Mouse (Mus musculus): Measurements from ENCODE around the gene Smdt1. TPM values are rescaled to one million over a fixed set of nuclear protein-coding genes. Genes with fewer than 3 reads are reported as not detected.

The Smdt1 gene
- total and polyA plus RNA-seq, 2 experiments: 137 to 165 TPM

DNA sequence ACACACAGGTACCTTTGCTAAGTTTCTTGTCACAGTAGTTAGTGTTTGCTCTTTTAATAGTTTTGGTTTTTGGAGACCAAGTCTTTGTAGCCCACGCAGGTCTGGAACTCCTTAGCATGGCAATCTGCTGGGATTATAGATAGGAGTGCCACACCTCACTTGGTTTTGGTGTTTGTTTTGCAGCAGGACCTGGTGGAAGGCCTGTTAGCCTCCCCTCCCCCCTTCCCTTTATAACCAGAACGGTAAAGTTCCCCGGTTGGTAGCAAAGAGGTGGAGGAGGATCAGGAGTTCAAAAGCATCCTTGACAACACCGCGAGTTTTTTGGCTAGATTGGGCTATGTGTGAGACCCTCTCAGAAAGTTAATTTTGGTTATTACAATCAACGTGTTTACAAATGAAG is 6.2 kb downstream of the Smdt1 start:
- WGBS: 68% methylated on average over 6 of the region's 6 CpGs
- no peak overlapping the region for H3K9ac ChIP-seq (ENCODE audit: low read depth, low read length)
- TF ChIP-seq CTCF (IDR thresholded peaks at IDR 0.05; ENCODE audit: low read depth, low read length) (no peak), POLR2A (IDR thresholded peaks at IDR 0.05; ENCODE audit: extremely low read depth, insufficient read depth, low read length) (no peak)
- no peak overlapping the region for H3K4me3 ChIP-seq (ENCODE audit: insufficient read depth, low read depth, low read length)
- peaks cover 7% of the 10 kb centered on the region; the same call in 1 of the 2 replicates for H3K79me2 ChIP-seq (ENCODE audit: control insufficient read depth, insufficient read depth, low read length)
- no peak for DNase-seq (ENCODE audit: extremely low read depth, low read depth, low spot score)
- no peaks in the 10 kb centered on the region for H3K27me3 ChIP-seq (ENCODE audit: control insufficient read depth, insufficient read depth, low read length)
- peaks cover 14% of the 10 kb centered on the region for H3K36me3 ChIP-seq (ENCODE audit: control insufficient read depth, insufficient read depth, low read length)
- H3K27ac ChIP-seq (replicated peaks; ENCODE audit: insufficient read depth, low read depth, low read length): no peak overlapping the region
- peaks cover 24% of the 10 kb centered on the region for H3K4me1 ChIP-seq (ENCODE audit: control insufficient read depth, insufficient read depth, low read length)

DNA sequence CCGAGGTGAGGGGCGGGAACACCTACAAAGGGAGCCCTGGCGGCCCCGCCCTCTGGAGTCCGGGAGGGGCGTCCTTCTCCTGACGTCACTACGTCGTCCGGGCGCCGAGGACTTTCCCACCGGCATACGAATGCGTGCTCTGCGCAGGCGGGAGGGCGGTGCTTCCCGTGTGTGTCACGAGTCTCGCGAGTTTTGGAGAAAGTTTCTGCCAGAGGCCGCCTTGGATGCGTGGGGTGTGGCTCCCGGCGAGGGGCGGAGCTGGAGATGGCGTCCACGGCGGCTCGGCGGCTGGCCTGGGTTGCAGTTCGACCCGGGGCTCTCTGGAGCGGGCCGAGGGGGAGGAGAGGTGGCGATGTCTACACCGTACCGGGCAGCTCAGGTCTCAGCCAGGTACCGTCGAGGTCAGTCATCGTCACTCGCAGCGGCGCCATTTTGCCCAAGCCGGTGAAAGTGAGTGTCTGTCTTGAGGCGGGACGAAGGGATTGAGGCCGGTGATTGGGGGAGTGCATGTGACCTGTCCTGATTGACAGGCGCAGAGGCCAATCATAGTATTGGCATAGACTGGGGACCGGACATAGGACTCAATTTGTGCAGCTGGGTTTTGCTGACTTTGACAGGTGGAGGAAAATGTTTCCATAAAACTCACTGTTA is 7.2 kb downstream of the Smdt1 start:
- Histone ChIP-seq H3K9ac (ENCODE audit: low read depth, low read length) (peak overlapping the region; percentile 83), H3K36me3 (ENCODE audit: control insufficient read depth, insufficient read depth, low read length) (peaks cover 20% of the 10 kb centered on the region), H3K27ac (replicated peaks; ENCODE audit: insufficient read depth, low read depth, low read length) (peak overlapping the region; percentile 76), H3K79me2 (ENCODE audit: control insufficient read depth, insufficient read depth, low read length) (peaks cover 7% of the 10 kb centered on the region; the same call in 1 of the 2 replicates), H3K4me3 (ENCODE audit: insufficient read depth, low read depth, low read length) (peak overlapping the region; percentile 79), H3K27me3 (ENCODE audit: control insufficient read depth, insufficient read depth, low read length) (no peaks in the 10 kb centered on the region), H3K4me1 (ENCODE audit: control insufficient read depth, insufficient read depth, low read length) (peaks cover 33% of the 10 kb centered on the region)
- WGBS: under 1% methylated on average over 51 of the region's 51 CpGs
- TF ChIP-seq POLR2A (IDR thresholded peaks at IDR 0.05; ENCODE audit: extremely low read depth, insufficient read depth, low read length) (peak; percentile 44; the same call in 1 of the 2 replicates), CTCF (IDR thresholded peaks at IDR 0.05; ENCODE audit: low read depth, low read length) (no peak)
- peak; percentile 97 for DNase-seq (ENCODE audit: extremely low read depth, low read depth, low spot score)

DNA sequence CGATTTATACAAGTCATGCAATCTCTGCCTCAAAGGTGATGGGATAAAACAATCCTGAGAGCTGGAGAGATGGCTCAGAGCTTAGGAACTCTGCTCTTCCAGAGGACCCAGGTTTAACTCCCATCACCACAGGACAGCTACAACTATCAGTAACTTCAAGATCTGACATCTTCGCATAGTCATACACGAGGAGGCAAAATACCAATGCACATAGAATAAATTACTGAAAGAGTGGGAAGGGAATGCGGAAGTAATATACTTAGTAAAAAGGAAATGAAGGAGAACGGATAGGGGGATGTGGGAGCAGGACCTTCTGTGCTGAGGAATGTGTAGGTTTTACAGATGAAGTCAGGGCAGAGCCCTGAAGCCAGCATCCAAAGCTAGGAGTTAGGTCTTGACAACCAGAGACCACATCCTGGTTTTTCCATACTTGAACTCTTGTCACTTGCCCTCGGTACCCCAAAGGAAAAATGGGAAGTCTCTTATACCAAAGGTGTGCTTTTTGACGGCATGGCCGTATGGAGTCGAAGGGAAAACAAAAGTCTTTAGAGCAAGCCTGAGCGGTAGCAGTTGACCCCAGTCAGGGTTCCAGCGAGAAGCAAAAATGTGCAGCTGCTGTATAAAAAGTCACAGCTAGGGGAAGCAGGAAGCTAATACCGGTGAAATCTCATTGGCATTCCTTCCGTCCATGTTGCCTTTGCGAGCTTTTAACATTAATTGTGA is 8.0 kb downstream of the Smdt1 start:
- H3K4me1 ChIP-seq (ENCODE audit: control insufficient read depth, insufficient read depth, low read length): peaks cover 39% of the 10 kb centered on the region

DNA sequence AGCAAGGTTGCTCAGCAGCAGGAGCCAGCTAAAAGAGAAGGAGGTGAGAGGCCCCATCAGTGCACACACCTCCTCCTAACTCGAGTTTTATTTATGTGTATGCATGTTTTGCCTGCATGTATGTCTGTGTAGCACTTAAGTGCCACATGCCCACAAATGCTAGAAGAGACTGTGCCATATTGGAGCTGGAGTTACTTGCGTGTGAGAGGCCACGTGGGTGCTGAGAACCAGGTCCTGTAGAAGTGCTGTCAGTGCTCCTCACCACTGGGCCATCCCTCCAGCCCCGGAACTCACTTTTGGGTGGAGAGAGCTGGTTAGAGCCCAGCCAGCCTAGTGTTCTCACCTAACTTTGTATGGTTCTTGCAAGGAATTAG is 8.5 kb downstream of the Smdt1 start:
- H3K27ac ChIP-seq (replicated peaks; ENCODE audit: insufficient read depth, low read depth, low read length): peak overlapping the region; percentile 55
- H3K4me1 ChIP-seq (ENCODE audit: control insufficient read depth, insufficient read depth, low read length): peaks cover 39% of the 10 kb centered on the region

More for the DNA sequence above, 8.0 kb downstream of the Smdt1 start:
- Histone ChIP-seq H3K9ac (ENCODE audit: low read depth, low read length) (peak overlapping the region; percentile 63), H3K27ac (replicated peaks; ENCODE audit: insufficient read depth, low read depth, low read length) (peak overlapping the region; percentile 55), H3K27me3 (ENCODE audit: control insufficient read depth, insufficient read depth, low read length) (no peaks in the 10 kb centered on the region), H3K4me3 (ENCODE audit: insufficient read depth, low read depth, low read length) (peak overlapping the region; percentile 56), H3K36me3 (ENCODE audit: control insufficient read depth, insufficient read depth, low read length) (peaks cover 20% of the 10 kb centered on the region), H3K79me2 (ENCODE audit: control insufficient read depth, insufficient read depth, low read length) (peaks cover 7% of the 10 kb centered on the region; the same call in 1 of the 2 replicates)
- WGBS: 14% methylated on average over 14 of the region's 14 CpGs
- peak; percentile 33 for DNase-seq (ENCODE audit: extremely low read depth, low read depth, low spot score)
- TF ChIP-seq POLR2A (IDR thresholded peaks at IDR 0.05; ENCODE audit: extremely low read depth, insufficient read depth, low read length) (no peak), CTCF (IDR thresholded peaks at IDR 0.05; ENCODE audit: low read depth, low read length) (no peak)

DNA sequence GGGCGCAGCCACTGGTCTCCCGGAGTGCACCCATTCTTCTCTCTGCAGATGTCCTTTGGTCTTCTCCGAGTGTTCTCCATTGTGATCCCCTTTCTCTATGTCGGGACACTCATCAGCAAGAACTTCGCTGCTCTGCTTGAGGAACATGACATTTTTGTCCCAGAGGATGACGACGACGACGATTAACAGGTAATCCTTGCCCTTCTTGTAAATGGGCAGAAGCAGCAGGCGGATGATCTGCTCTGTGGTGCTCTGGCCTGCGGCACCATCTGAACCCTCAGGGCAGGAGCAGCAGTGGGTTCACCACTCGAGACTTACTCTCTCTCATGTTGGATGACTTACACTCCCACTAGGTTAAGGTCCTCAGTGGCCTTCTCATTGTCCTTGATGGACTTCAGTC is 9.1 kb downstream of the Smdt1 start:
- no peak overlapping the region for H3K27ac ChIP-seq (replicated peaks; ENCODE audit: insufficient read depth, low read depth, low read length)
- H3K27me3 ChIP-seq (ENCODE audit: control insufficient read depth, insufficient read depth, low read length): no peaks in the 10 kb centered on the region
- 94% methylated on average over 12 of the region's 12 CpGs for WGBS
- H3K4me1 ChIP-seq (ENCODE audit: control insufficient read depth, insufficient read depth, low read length): peaks cover 39% of the 10 kb centered on the region
- DNase-seq (ENCODE audit: extremely low read depth, low read depth, low spot score): no peak
- TF ChIP-seq CTCF (IDR thresholded peaks at IDR 0.05; ENCODE audit: low read depth, low read length): no peak
- TF ChIP-seq POLR2A (IDR thresholded peaks at IDR 0.05; ENCODE audit: extremely low read depth, insufficient read depth, low read length): no peak
- no peak overlapping the region for H3K4me3 ChIP-seq (ENCODE audit: insufficient read depth, low read depth, low read length)
- peaks cover 20% of the 10 kb centered on the region for H3K36me3 ChIP-seq (ENCODE audit: control insufficient read depth, insufficient read depth, low read length)
- H3K9ac ChIP-seq (ENCODE audit: low read depth, low read length): no peak overlapping the region
- peaks cover 18% of the 10 kb centered on the region; the same call in 1 of the 2 replicates for H3K79me2 ChIP-seq (ENCODE audit: control insufficient read depth, insufficient read depth, low read length)

More for the DNA sequence above, 8.5 kb downstream of the Smdt1 start:
- WGBS: 51% methylated on average over 4 of the region's 4 CpGs
- Histone ChIP-seq H3K36me3 (ENCODE audit: control insufficient read depth, insufficient read depth, low read length) (peaks cover 20% of the 10 kb centered on the region), H3K9ac (ENCODE audit: low read depth, low read length) (peak overlapping the region; percentile 63), H3K27me3 (ENCODE audit: control insufficient read depth, insufficient read depth, low read length) (no peaks in the 10 kb centered on the region), H3K4me3 (ENCODE audit: insufficient read depth, low read depth, low read length) (peak overlapping the region; percentile 56), H3K79me2 (ENCODE audit: control insufficient read depth, insufficient read depth, low read length) (peaks cover 12% of the 10 kb centered on the region; the same call in 1 of the 2 replicates)
- DNase-seq (ENCODE audit: extremely low read depth, low read depth, low spot score): no peak
- TF ChIP-seq POLR2A (IDR thresholded peaks at IDR 0.05; ENCODE audit: extremely low read depth, insufficient read depth, low read length) (no peak), CTCF (IDR thresholded peaks at IDR 0.05; ENCODE audit: low read depth, low read length) (no peak)

Data from liver, adult 2 months (tissue).